In genomic region chr14:73382699-73383098, GRCm38 (mm10) we compare ENCODE assay signal across 8 mouse cellular contexts. TPM values are rescaled to one million over a fixed set of nuclear protein-coding genes. Genes with fewer than 3 reads are reported as not detected.
DNase-seq lines count a peak whose midpoint lies in the region; ATAC-seq lines count a peak whose summit lies in the region.

No protein-coding gene starts in this region.

- peak overlapping the region; percentile 40 for H3K9ac ChIP-seq in hindbrain, embryonic 15.5 days

- WGBS in hindbrain, embryonic 15.5 days = 32% methylated on average over 9 of the region's 9 CpGs

- peaks cover 10% of the 10 kb centered on the region; the same call in 1 of the 2 replicates for H3K36me3 ChIP-seq in hindbrain, embryonic 15.5 days

- H3K9me3 ChIP-seq in hindbrain, embryonic 15.5 days = no peaks in the 10 kb centered on the region

- ATAC-seq in hindbrain, embryonic 15.5 days (ENCODE audit: low FRiP score, low read depth) = no peak

- peak overlapping the region; percentile 61 for H3K4me3 ChIP-seq in brown adipose tissue, adult 24 weeks (ENCODE audit: insufficient read depth, low read depth, low read length)
- peak overlapping the region; percentile 100 for H3K4me3 ChIP-seq in hindbrain, embryonic 15.5 days

- peaks cover 17% of the 10 kb centered on the region for H3K4me1 ChIP-seq in brown adipose tissue, adult 24 weeks (ENCODE audit: control insufficient read depth, insufficient read depth, insufficient read length, low read length)
- H3K4me1 ChIP-seq in hindbrain, embryonic 15.5 days (replicated peaks) = peaks cover 37% of the 10 kb centered on the region

- no peaks in the 10 kb centered on the region for H3K27me3 ChIP-seq in hindbrain, embryonic 15.5 days

- H3K4me2 ChIP-seq in hindbrain, embryonic 15.5 days = peak overlapping the region; percentile 53

- peak; percentile 80 for DNase-seq in gastrocnemius, adult 18-20 months (ENCODE audit: low spot score)
- no peak for DNase-seq in gastrocnemius, postnatal 4 days (ENCODE audit: low spot score in 2 of 2)
- DNase-seq in frontal cortex, postnatal 14 days (ENCODE audit: low spot score in 2 of 2) = peak; percentile 39 to 48
- DNase-seq in left cerebral cortex, adult 18-20 months (ENCODE audit: low spot score in 2 of 2) = peak; percentile 70 to 76
- DNase-seq in lung, postnatal 36 days = peak; percentile 86
- DNase-seq in thymus, postnatal 4 days = no peak

- H3K27ac ChIP-seq in brown adipose tissue, adult 24 weeks (replicated peaks; ENCODE audit: low read depth, low read length) = peak overlapping the region; percentile 86
- 0 out of 2 replicates have a peak overlapping the region, but pooled peaks have one; percentile 17 for H3K27ac ChIP-seq in hindbrain, embryonic 15.5 days (replicated peaks)

RNA-seq across cellular contexts. Expression of gene Itm2b, which starts 2.4 kb away (rescaled TPM):
- 100 to 1,000 TPM; 281 to 288 TPM for total RNA-seq in gastrocnemius, adult 18-20 months (2021)
- 100 to 1,000 TPM; 486 to 491 TPM for total RNA-seq in gastrocnemius, postnatal 4 days (2021)
- polyA plus RNA-seq in brown adipose tissue, adult 24 weeks (2012; ENCODE audit: insufficient read depth, insufficient read length, missing spikeins) = 1,115 and 1,308 TPM in 2 replicates
- 709 and 713 TPM in 2 replicates for polyA plus RNA-seq in hindbrain, embryonic 15.5 days (2015; fragmentation: Nextera tagmentation; extraction: Ambion mirVana)
- total RNA-seq in left cerebral cortex, adult 18-20 months (2021) = 100 to 1,000 TPM; 780 to 834 TPM

RNA-seq across cellular contexts. Expression of gene Rb1, which starts 57.1 kb away (rescaled TPM):
- 10 to 100 TPM; 15.5 to 17.8 TPM for total RNA-seq in gastrocnemius, adult 18-20 months (2021)
- 10 to 100 TPM; 46.1 to 46.3 TPM for total RNA-seq in gastrocnemius, postnatal 4 days (2021)
- 36.6 and 41.5 TPM in 2 replicates for polyA plus RNA-seq in brown adipose tissue, adult 24 weeks (2012; ENCODE audit: insufficient read depth, insufficient read length, missing spikeins)
- polyA plus RNA-seq in hindbrain, embryonic 15.5 days (2015; fragmentation: Nextera tagmentation; extraction: Ambion mirVana) = 25.7 and 27.5 TPM in 2 replicates
- total RNA-seq in left cerebral cortex, adult 18-20 months (2021) = 10 to 100 TPM; 28.9 to 30.1 TPM

Comparison
In these comparisons a context has a peak if more than half of its experiments do, and no peak if none do; other contexts are left out.
1. DNase-seq: peak in gastrocnemius, adult 18-20 months (single experiment), frontal cortex, postnatal 14 days (2 of 2), left cerebral cortex, adult 18-20 months (2 of 2) and lung, postnatal 36 days (single experiment); none in gastrocnemius, postnatal 4 days (0 of 2) and thymus, postnatal 4 days (single experiment).